ENCODE assay signal across 8 mouse cellular contexts in the genomic region with DNA sequence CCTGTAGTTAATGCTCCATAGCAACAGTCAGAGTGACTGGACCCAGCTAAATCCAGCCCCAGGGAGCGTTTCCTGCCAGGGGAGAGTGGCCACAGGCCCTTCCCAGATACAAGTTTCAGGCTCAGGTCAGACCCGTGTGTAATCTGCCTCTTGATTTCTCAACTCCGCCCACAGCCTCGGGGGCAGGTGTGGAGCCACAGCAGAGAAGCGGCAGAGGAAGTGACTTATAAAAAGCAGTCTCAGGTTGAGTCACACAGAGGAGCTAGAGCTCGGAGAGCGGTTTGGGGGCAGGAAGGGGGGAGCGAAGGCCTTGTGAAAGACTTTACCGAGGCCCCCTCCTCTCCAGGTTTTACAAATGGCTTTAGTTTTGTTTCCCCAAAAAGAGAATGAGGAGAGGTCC. TPM values are rescaled to one million over a fixed set of nuclear protein-coding genes. Genes with fewer than 3 reads are reported as not detected.
DNase-seq lines count a peak whose midpoint lies in the region; ATAC-seq and TF ChIP-seq lines count a peak whose summit lies in the region.

No protein-coding gene starts in this region.

- no peak for ATAC-seq in hindbrain, embryonic 12.5 days (ENCODE audit: low FRiP score)
- ATAC-seq in limb, embryonic 11.5 days (ENCODE audit: insufficient number of reproducible peaks, low FRiP score, low TSS enrichment, low read depth) = no peak

- H3K9ac ChIP-seq in hindbrain, embryonic 12.5 days = no peak overlapping the region
- peak overlapping the region; percentile 50; the same call in 1 of the 2 replicates for H3K9ac ChIP-seq in ES-E14 (ENCODE audit: insufficient read depth, low read depth, low read length, poor library complexity, severe bottlenecking)
- H3K9ac ChIP-seq in limb, embryonic 11.5 days (ENCODE audit: low read length) = no peak overlapping the region

- H3K4me2 ChIP-seq in hindbrain, embryonic 12.5 days (replicated peaks) = no peak overlapping the region
- H3K4me2 ChIP-seq in limb, embryonic 11.5 days (ENCODE audit: low read depth, severe bottlenecking) = no peak overlapping the region

- no peaks in the 10 kb centered on the region for H3K9me3 ChIP-seq in hindbrain, embryonic 10.5 days
- H3K9me3 ChIP-seq in hindbrain, embryonic 12.5 days (replicated peaks) = no peaks in the 10 kb centered on the region
- H3K9me3 ChIP-seq in ES-E14 (ENCODE audit: control insufficient read depth, insufficient read depth, low read depth, low read length) = no peaks in the 10 kb centered on the region
- no peaks in the 10 kb centered on the region for H3K9me3 ChIP-seq in limb, embryonic 11.5 days (ENCODE audit: control insufficient read depth, low read length)

- no peak for DNase-seq in hindbrain, embryonic 10.5 days (ENCODE audit: low spot score)
- peak; percentile 96 for DNase-seq in ES-E14 (ENCODE audit: low read depth, low spot score)
- peak; percentile 53 for DNase-seq in limb, embryonic 11.5 days (ENCODE audit: low spot score)
- peak; percentile 91 to 95 for DNase-seq in spleen, postnatal 36 days (ENCODE audit: low spot score in 2 of 2)
- DNase-seq in c-Kit-positive CD71-positive TER-119-positive erythroid progenitor cells, embryonic 14.5 days (ENCODE audit: low spot score) = no peak
- DNase-seq in heart, adult 9 months (ENCODE audit: low spot score in 2 of 2) = no peak
- DNase-seq in adrenal gland, adult 18-20 months (ENCODE audit: low spot score in 2 of 2) = no peak

- no peaks in the 10 kb centered on the region for H3K27me3 ChIP-seq in hindbrain, embryonic 10.5 days (ENCODE audit: insufficient read depth, poor library complexity, severe bottlenecking)
- H3K27me3 ChIP-seq in hindbrain, embryonic 12.5 days = no peaks in the 10 kb centered on the region
- H3K27me3 ChIP-seq in limb, embryonic 11.5 days (ENCODE audit: control insufficient read depth, insufficient read depth, low read length) = no peaks in the 10 kb centered on the region

- WGBS in hindbrain, embryonic 10.5 days = 50% methylated on average over 9 of the region's 9 CpGs
- 40% methylated on average over 9 of the region's 9 CpGs for WGBS in hindbrain, embryonic 12.5 days
- 30% methylated on average over 9 of the region's 9 CpGs for WGBS in limb, embryonic 11.5 days

- peak overlapping the region; percentile 18; the same call in 1 of the 2 replicates for H3K27ac ChIP-seq in hindbrain, embryonic 10.5 days
- no peak overlapping the region for H3K27ac ChIP-seq in hindbrain, embryonic 12.5 days
- H3K27ac ChIP-seq in ES-E14 (ENCODE audit: insufficient read depth, low read depth, low read length, poor library complexity, severe bottlenecking) = peak overlapping the region; percentile 96
- H3K27ac ChIP-seq in limb, embryonic 11.5 days (replicated peaks; ENCODE audit: low read depth, low read length) = no peak overlapping the region

- in situ Hi-C loops in ES-E14 (cut with MboI; ENCODE audit: low sequenced_read_pairs in 2 of 2, unreplicated experiment in 2 of 2) = loop anchor here in 1 of 2 experiments (25.0 kb wide), 1 partner anchor 254 kb away; a partner anchor contains a TSS

- H3K4me3 ChIP-seq in hindbrain, embryonic 10.5 days = no peak overlapping the region
- no peak overlapping the region for H3K4me3 ChIP-seq in hindbrain, embryonic 12.5 days
- H3K4me3 ChIP-seq in ES-E14 (ENCODE audit: insufficient read depth in 1 of 2, low read depth in 1 of 2, low read length in 2 of 2, poor library complexity in 1 of 2, severe bottlenecking in 1 of 2) = no peak overlapping the region
- no peak overlapping the region for H3K4me3 ChIP-seq in limb, embryonic 11.5 days (ENCODE audit: low read depth, low read length)

- no peaks in the 10 kb centered on the region for H3K36me3 ChIP-seq in hindbrain, embryonic 10.5 days
- no peaks in the 10 kb centered on the region for H3K36me3 ChIP-seq in hindbrain, embryonic 12.5 days
- H3K36me3 ChIP-seq in ES-E14 (ENCODE audit: control insufficient read depth, insufficient read depth, low read length, poor library complexity, severe bottlenecking) = no peaks in the 10 kb centered on the region
- H3K36me3 ChIP-seq in limb, embryonic 11.5 days (ENCODE audit: control insufficient read depth, insufficient read depth, low read length) = no peaks in the 10 kb centered on the region

- 0 out of 2 replicates have a peak, but pooled peaks cover 5% of the 10 kb centered on the region for H3K4me1 ChIP-seq in hindbrain, embryonic 10.5 days (replicated peaks)
- no peaks in the 10 kb centered on the region for H3K4me1 ChIP-seq in hindbrain, embryonic 12.5 days
- H3K4me1 ChIP-seq in ES-E14 (ENCODE audit: control insufficient read depth in 2 of 2, insufficient read depth in 2 of 2, low read length in 2 of 2, poor library complexity in 1 of 2) = peaks cover 0 to 13% of the 10 kb centered on the region in 2 experiments; a peak in 2 of 4 replicates
- 0 out of 2 replicates have a peak, but pooled peaks cover 2% of the 10 kb centered on the region for H3K4me1 ChIP-seq in limb, embryonic 11.5 days (ENCODE audit: control insufficient read depth, insufficient read depth, low read length)

TF ChIP-seq in ES-E14, 5 proteins besides CTCF, POLR2A, EP300 and RAD21:
- no peak for TF ChIP-seq MAFK (IDR thresholded peaks at IDR 0.05; ENCODE audit: insufficient read depth, low read depth, low read length)
- no peak for TF ChIP-seq CHD2 (IDR thresholded peaks at IDR 0.05; ENCODE audit: low read depth, low read length)
- no peak for TF ChIP-seq ZC3H11A (IDR thresholded peaks at IDR 0.05; ENCODE audit: borderline replicate concordance, low read depth, low read length)
- TF ChIP-seq ZNF384 (IDR thresholded peaks at IDR 0.05; ENCODE audit: low read depth, low read length) = no peak
- no peak for TF ChIP-seq HCFC1 (IDR thresholded peaks at IDR 0.05; ENCODE audit: borderline replicate concordance, insufficient read depth, low read length)

RNA-seq across cellular contexts. Expression of a gene that starts 46.6 kb away (rescaled TPM):
- 35.6 and 38.9 TPM in 2 replicates for polyA plus RNA-seq in hindbrain, embryonic 10.5 days (2016; fragmentation: Nextera tagmentation; extraction: Ambion mirVana)
- 30.3 and 37.4 TPM in 2 replicates for polyA plus RNA-seq in hindbrain, embryonic 12.5 days (2016; fragmentation: Nextera tagmentation; extraction: Ambion mirVana)
- total RNA-seq in ES-E14 (2012; rRNA removed) = 87.1 and 95.0 TPM in 2 replicates
- 47.6 and 48.9 TPM in 2 replicates for polyA plus RNA-seq in limb, embryonic 11.5 days (2014; fragmentation: Nextera tagmentation; extraction: Ambion mirVana)
- 10 to 100 TPM; 11.1 to 17.2 TPM for total RNA-seq in adrenal gland, adult 18-20 months (2021)

Comparison
In these comparisons a context has a peak if more than half of its experiments do, and no peak if none do; other contexts are left out.
1. H3K27ac ChIP-seq: peak in hindbrain, embryonic 10.5 days (single experiment) and ES-E14 (single experiment); none in hindbrain, embryonic 12.5 days (single experiment) and limb, embryonic 11.5 days (single experiment).
2. DNase-seq: peak in ES-E14 (single experiment), limb, embryonic 11.5 days (single experiment) and spleen, postnatal 36 days (2 of 2); none in hindbrain, embryonic 10.5 days (single experiment), c-Kit-positive CD71-positive TER-119-positive erythroid progenitor cells, embryonic 14.5 days (single experiment), heart, adult 9 months (0 of 2) and adrenal gland, adult 18-20 months (0 of 2).